Mouse (Mus musculus): ENCODE data around the gene Zfp750. TPM values are rescaled to one million over a fixed set of nuclear protein-coding genes. Genes with fewer than 3 reads are reported as not detected.

Zfp750 gene
- polyA plus RNA-seq, 1 experiment from 2014 or later, result not detected

- TF ChIP-seq CTCF (IDR thresholded peaks at IDR 0.05), result no peak
- H3K27me3 ChIP-seq, result no peaks in the 10 kb centered on the region
- CTCF ChIA-PET, result interaction anchor here (0.7 to 1.9 kb wide), 4 partner anchors 7 to 333 kb away, joined by 3 to 9 read pairs (median 6); no protein-coding TSS in a partner anchor
- in situ Hi-C loops (cut with MboI; ENCODE audit: low pct_unique_long_range_greater_than_20kb), result loop anchor here (5.0 kb wide), 1 partner anchor 332 kb away; no protein-coding TSS in a partner anchor
- ATAC-seq (no peak), DNase-seq (ENCODE audit: low read depth, low spot score) (no peak)
- POLR2A ChIA-PET, result no interaction called here
These were observed 44.3 kb downstream of the Zfp750 start for GRCm38 (mm10) chr11:121474831-121475230.

- ChIA-PET POLR2A (no interaction called here), CTCF (interaction anchor here (1.0 to 1.4 kb wide), 2 partner anchors 8 to 10 kb away, joined by 3 read pairs; no protein-coding TSS in a partner anchor)
- H3K27me3 ChIP-seq, result no peaks in the 10 kb centered on the region
- TF ChIP-seq CTCF (IDR thresholded peaks at IDR 0.05), result no peak
- no peak for ATAC-seq
- DNase-seq (ENCODE audit: low read depth, low spot score), result no peak
- in situ Hi-C loops (cut with MboI; ENCODE audit: low pct_unique_long_range_greater_than_20kb), result no loop called here
These were observed 51.7 kb downstream of the Zfp750 start for GRCm38 (mm10) chr11:121467408-121467807.

Other genes starting within 250 kb of the Zfp750 start
- gene Wdr45b, start 164.9 kb downstream of the Zfp750 start, polyA plus RNA-seq (2021), result 74.1 TPM
- gene Rab40b, start 131.1 kb downstream of the Zfp750 start, polyA plus RNA-seq (2021), result 0.55 TPM
- 13.3 TPM for gene Fn3krp, start 97.9 kb downstream of the Zfp750 start, polyA plus RNA-seq (2021)
- gene Fn3k, start 84.4 kb downstream of the Zfp750 start, polyA plus RNA-seq (2021), result 5.5 TPM
- 57.5 TPM for gene Tbcd, start 67.4 kb downstream of the Zfp750 start, polyA plus RNA-seq (2021)
- 9.4 TPM for gene B3gntl1, start 153.8 kb upstream of the Zfp750 start, polyA plus RNA-seq (2021)
- 89.5 TPM for gene Metrnl, start 182.2 kb upstream of the Zfp750 start, polyA plus RNA-seq (2021)